Mouse (Mus musculus) forebrain, embryonic 14.5 days (tissue): Measurements from ENCODE around the gene Plekhg3. TPM values are rescaled to one million over a fixed set of nuclear protein-coding genes. Genes with fewer than 3 reads are reported as not detected.

Experiments
- ATAC-seq: fragments of 200-750 bp; cut with Nextera tagmentation; 2 replicates; pipeline ENCODE4 v1.8.0; 2017; ENCODE audit warnings: mild to moderate bottlenecking, moderate library complexity
- DNase-seq: peaks from one replicate; pipeline ENCODE4 v3.0.0-alpha.2; 2015; ENCODE audit warnings: low spot score
- H3K27ac ChIP-seq: fragments of 300-500 bp; sonication (generic); 2 replicates; pipeline ENCODE4 v1.5.1; 2014; ENCODE audit warnings: low read depth, mild to moderate bottlenecking, control low read depth, low read length, moderate library complexity
- H3K27me3 ChIP-seq: fragments of 300-500 bp; sonication (generic); replicated peaks from 2 replicates; pipeline ENCODE4 v1.6.1; 2014; ENCODE audit warnings: low read length, control low read depth, mixed read lengths; ENCODE audit not compliant: control insufficient read depth, insufficient read depth
- H3K36me3 ChIP-seq: fragments of 300-500 bp; sonication (generic); 2 replicates; pipeline ENCODE4 v1.6.1; 2014; ENCODE audit warnings: low read length, control low read depth; ENCODE audit not compliant: control insufficient read depth, insufficient read depth
- H3K4me1 ChIP-seq: fragments of 300-500 bp; sonication (generic); 2 replicates; pipeline ENCODE4 v1.6.1; 2014; ENCODE audit warnings: antibody characterized with exemption, low read length, control low read depth; ENCODE audit not compliant: control insufficient read depth, insufficient read depth
- H3K4me2 ChIP-seq: fragments of 300-500 bp; sonication (generic); 2 replicates; pipeline ENCODE4 v1.6.1; 2014; ENCODE audit warnings: mild to moderate bottlenecking, control low read depth, low read length
- H3K4me3 ChIP-seq: fragments of 300-500 bp; sonication (generic); 2 replicates; pipeline ENCODE4 v1.5.1; 2014; ENCODE audit warnings: low read depth, low read length, control low read depth
- H3K9ac ChIP-seq: fragments of 300-500 bp; sonication (generic); 2 replicates; pipeline ENCODE4 v1.6.1; 2014; ENCODE audit warnings: mild to moderate bottlenecking, low read length, control low read depth, moderate library complexity
- H3K9me3 ChIP-seq: fragments of 300-500 bp; sonication (generic); replicated peaks from 2 replicates; pipeline ENCODE4 v1.6.1; 2016; ENCODE audit warnings: low read length, control low read depth, mixed read lengths; ENCODE audit not compliant: control insufficient read depth
- WGBS: fragments of 180-500 bp; shearing (Covaris S2); extraction: QIAGEN DNeasy Blood & Tissue Kit; methylation state at CpG from one replicate; pipeline ENCODE4 v1.1.7; 2014; 5-methylcytosine and 5-hydroxymethylcytosine counted together
- polyA plus RNA-seq: library from polyadenylated mRNA; unstranded; fragments of >200 nt; fragmentation: Nextera tagmentation; extraction: Ambion mirVana; gene quantifications from 2 replicates; pipeline ENCODE4 v1.2.1, GENCODE M21; 2014

Plekhg3 gene
- 0.47 and 0.64 TPM in 2 replicates for polyA plus RNA-seq

GRCm38 (mm10) chr12:76530580-76531139 lies at the start of gene Plekhg3:
Gene Plekhg3 (plus strand): TSS chr12:76530891.
- no peak within 1 kb of the TSS for H3K9ac ChIP-seq
- no peak within 1 kb of the TSS for H3K27ac ChIP-seq
- no peaks in the 10 kb centered on the region for H3K36me3 ChIP-seq
- peaks cover 51% of the 10 kb centered on the region for H3K27me3 ChIP-seq
- no peaks in the 10 kb centered on the region for H3K9me3 ChIP-seq
- ATAC-seq (no peak), DNase-seq (no peak)
- 31% methylated on average over 6 of the region's 6 CpGs for WGBS
- H3K4me2 ChIP-seq = no peak within 1 kb of the TSS
- no peak within 1 kb of the TSS for H3K4me3 ChIP-seq
- peaks cover 8% of the 10 kb centered on the region for H3K4me1 ChIP-seq

- ATAC-seq (no peak), DNase-seq (no peak)
- Histone ChIP-seq H3K9me3 (0 out of 2 replicates have a peak, but pooled peaks cover 2% of the 10 kb centered on the region), H3K4me3 (no peak overlapping the region), H3K4me1 (no peaks in the 10 kb centered on the region), H3K36me3 (no peaks in the 10 kb centered on the region), H3K9ac (no peak overlapping the region), H3K27me3 (no peaks in the 10 kb centered on the region), H3K4me2 (no peak overlapping the region), H3K27ac (no peak overlapping the region)
- 85% methylated on average over 2 of the region's 2 CpGs for WGBS
These were observed 48.2 kb upstream of the Plekhg3 start for GRCm38 (mm10) chr12:76482446-76482845.

GRCm38 (mm10) chr12:76482948-76483347 lies 47.7 kb upstream of the Plekhg3 start:
- ATAC-seq (no peak), DNase-seq (no peak)
- Histone ChIP-seq H3K4me3 (no peak overlapping the region), H3K36me3 (no peaks in the 10 kb centered on the region), H3K4me2 (no peak overlapping the region), H3K27ac (no peak overlapping the region), H3K4me1 (no peaks in the 10 kb centered on the region), H3K9me3 (0 out of 2 replicates have a peak, but pooled peaks cover 2% of the 10 kb centered on the region), H3K9ac (no peak overlapping the region), H3K27me3 (no peaks in the 10 kb centered on the region)
- 93% methylated on average over 2 of the region's 2 CpGs for WGBS

- Histone ChIP-seq H3K36me3 (no peaks in the 10 kb centered on the region), H3K9me3 (0 out of 2 replicates have a peak, but pooled peaks cover 2% of the 10 kb centered on the region), H3K9ac (no peak overlapping the region), H3K27me3 (no peaks in the 10 kb centered on the region), H3K4me3 (no peak overlapping the region), H3K4me2 (no peak overlapping the region), H3K4me1 (no peaks in the 10 kb centered on the region), H3K27ac (no peak overlapping the region)
- 74% methylated on average over 4 of the region's 4 CpGs for WGBS
- no peak for DNase-seq
- ATAC-seq = no peak
These were observed 45.8 kb upstream of the Plekhg3 start for GRCm38 (mm10) chr12:76484881-76485280.

- Histone ChIP-seq H3K9me3 (0 out of 2 replicates have a peak, but pooled peaks cover 2% of the 10 kb centered on the region), H3K4me3 (no peak overlapping the region), H3K36me3 (no peaks in the 10 kb centered on the region), H3K4me2 (no peak overlapping the region), H3K4me1 (no peaks in the 10 kb centered on the region), H3K9ac (no peak overlapping the region), H3K27ac (no peak overlapping the region), H3K27me3 (no peaks in the 10 kb centered on the region)
- ATAC-seq (no peak), DNase-seq (no peak)
- 55% methylated on average over 11 of the region's 11 CpGs for WGBS
These were observed 45.3 kb upstream of the Plekhg3 start for GRCm38 (mm10) chr12:76485381-76485780.

GRCm38 (mm10) chr12:76486943-76487342 lies 43.7 kb upstream of the Plekhg3 start:
- WGBS = 86% methylated on average over 9 of the region's 9 CpGs
- H3K4me3 ChIP-seq = no peak overlapping the region
- no peak overlapping the region for H3K4me2 ChIP-seq

GRCm38 (mm10) chr12:76490798-76491197 lies 39.9 kb upstream of the Plekhg3 start:
- Histone ChIP-seq H3K27ac (no peak overlapping the region), H3K4me1 (no peaks in the 10 kb centered on the region), H3K9me3 (no peaks in the 10 kb centered on the region), H3K27me3 (no peaks in the 10 kb centered on the region), H3K36me3 (no peaks in the 10 kb centered on the region), H3K9ac (no peak overlapping the region), H3K4me3 (no peak overlapping the region), H3K4me2 (no peak overlapping the region)
- 73% methylated on average over 1 of the region's 1 CpGs for WGBS
- DNase-seq = no peak
- no peak for ATAC-seq

More at GRCm38 (mm10) chr12:76486943-76487342, 43.7 kb upstream of the Plekhg3 start:
- no peak overlapping the region for H3K27ac ChIP-seq
- no peaks in the 10 kb centered on the region for H3K27me3 ChIP-seq
- H3K36me3 ChIP-seq = no peaks in the 10 kb centered on the region
- H3K4me1 ChIP-seq = no peaks in the 10 kb centered on the region
- no peak overlapping the region for H3K9ac ChIP-seq
- no peak for ATAC-seq
- no peak for DNase-seq
- no peaks in the 10 kb centered on the region for H3K9me3 ChIP-seq

GRCm38 (mm10) chr12:76493462-76493861 lies 37.2 kb upstream of the Plekhg3 start:
- 65% methylated on average over 5 of the region's 5 CpGs for WGBS
- no peak overlapping the region for H3K9ac ChIP-seq
- ATAC-seq = no peak
- no peaks in the 10 kb centered on the region for H3K4me1 ChIP-seq
- H3K4me3 ChIP-seq = no peak overlapping the region
- H3K36me3 ChIP-seq = no peaks in the 10 kb centered on the region
- no peak overlapping the region for H3K4me2 ChIP-seq
- DNase-seq = no peak
- H3K9me3 ChIP-seq = no peaks in the 10 kb centered on the region
- no peaks in the 10 kb centered on the region for H3K27me3 ChIP-seq
- H3K27ac ChIP-seq = no peak overlapping the region

- no peak overlapping the region for H3K9ac ChIP-seq
- no peaks in the 10 kb centered on the region for H3K27me3 ChIP-seq
- no peak overlapping the region for H3K27ac ChIP-seq
- H3K4me3 ChIP-seq = no peak overlapping the region
- no peaks in the 10 kb centered on the region for H3K36me3 ChIP-seq
- WGBS = 80% methylated on average over 4 of the region's 4 CpGs
- no peaks in the 10 kb centered on the region for H3K9me3 ChIP-seq
- DNase-seq (no peak), ATAC-seq (no peak)
- H3K4me2 ChIP-seq = no peak overlapping the region
- no peaks in the 10 kb centered on the region for H3K4me1 ChIP-seq
These were observed 35.3 kb upstream of the Plekhg3 start for GRCm38 (mm10) chr12:76495381-76495780.
